Mouse (Mus musculus): ENCODE data around the gene Tmem126a.

The Tmem126a gene

DNA sequence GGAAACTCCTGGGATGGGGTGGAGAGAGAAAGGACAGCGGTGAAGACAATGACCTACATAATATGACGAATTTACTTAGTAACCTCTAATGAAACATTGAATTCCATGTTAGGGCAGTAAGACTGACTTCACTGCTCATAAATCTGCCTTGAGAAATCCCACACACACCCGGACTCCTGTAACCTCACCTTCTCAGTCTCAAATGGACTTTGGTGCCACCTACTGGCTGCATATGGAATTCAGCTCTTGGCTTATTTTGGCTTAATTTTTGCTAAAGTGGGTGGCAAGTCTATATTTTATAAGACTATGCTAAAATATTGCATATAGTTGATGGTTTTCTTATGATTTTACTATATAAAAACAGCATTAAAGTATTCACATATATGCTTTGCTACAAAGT is 47.1 kb downstream of the Tmem126a start:
- in situ Hi-C loops (cut with MboI) = loop anchor here (25.0 kb wide), 1 partner anchor 123 kb away; no protein-coding TSS in a partner anchor
